ENCODE assay signal across 11 mouse cellular contexts in the genomic region with DNA sequence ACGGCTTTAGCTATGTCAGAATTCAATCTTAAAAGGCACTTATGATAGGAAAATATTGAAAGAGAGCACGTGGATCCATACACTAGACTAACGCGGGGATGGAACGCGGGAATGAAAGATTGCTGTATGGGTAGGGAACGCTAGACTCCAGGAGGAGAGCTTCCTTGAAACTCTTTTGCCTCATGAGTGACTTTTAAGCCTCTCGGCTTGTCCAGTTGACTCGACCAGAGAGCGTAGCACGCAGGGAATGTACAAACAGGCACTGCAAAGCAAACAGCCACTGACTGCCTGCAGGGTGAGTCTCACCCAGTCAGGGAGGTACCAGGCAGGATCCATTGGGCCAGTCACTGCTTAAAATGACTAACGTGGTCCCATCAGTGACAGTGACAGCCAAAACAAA. TPM values are rescaled to one million over a fixed set of nuclear protein-coding genes. Genes with fewer than 3 reads are reported as not detected.
"Had no signal": no experiment of that assay in that cellular context is flagged by ENCODE, and none has a peak within 500 bp of the region (broad histone marks: within the 10 kb centered on the region; RNA-seq: fewer than 3 reads in every experiment).

No protein-coding gene starts in this region.

RNA-seq across cellular contexts. Expression of a gene that starts 36.9 kb away (rescaled TPM):
- polyA plus RNA-seq: limb, embryonic 10.5 days; limb, embryonic 11.5 days; limb, embryonic 12.5 days; limb, embryonic 13.5 days; liver, adult 2 months; liver, embryonic 11.5 days; liver, embryonic 12.5 days; midbrain, embryonic 11.5 days; midbrain, embryonic 12.5 days; myocyte; neural tube, embryonic 11.5 days had no signal
